Mouse (Mus musculus) forebrain, embryonic 13.5 days (tissue): ENCODE results near the gene Zfp12. TPM values are rescaled to one million over a fixed set of nuclear protein-coding genes. Genes with fewer than 3 reads are reported as not detected.

Source experiments
- ATAC-seq: fragments of 200-750 bp; cut with Nextera tagmentation; 2 replicates; pipeline ENCODE4 v1.8.0; 2017
- H3K27ac ChIP-seq: fragments of 300-500 bp; sonication (generic); 2 replicates; pipeline ENCODE4 v1.5.1; 2015; ENCODE audit warnings: inconsistent platforms, mild to moderate bottlenecking, moderate library complexity
- H3K27me3 ChIP-seq: fragments of 300-500 bp; sonication (generic); 2 replicates; pipeline ENCODE4 v1.6.1; 2015; ENCODE audit warnings: mild to moderate bottlenecking, inconsistent platforms
- H3K36me3 ChIP-seq: fragments of 300-500 bp; sonication (generic); 2 replicates; pipeline ENCODE4 v1.6.1; 2015; ENCODE audit warnings: mild to moderate bottlenecking, inconsistent platforms; ENCODE audit not compliant: poor library complexity, severe bottlenecking
- H3K4me1 ChIP-seq: fragments of 300-500 bp; sonication (generic); 2 replicates; pipeline ENCODE4 v1.6.1; 2015; ENCODE audit warnings: inconsistent platforms
- H3K4me2 ChIP-seq: fragments of 300-500 bp; sonication (generic); 2 replicates; pipeline ENCODE4 v1.6.1; 2015; ENCODE audit warnings: inconsistent platforms, mild to moderate bottlenecking, moderate library complexity
- H3K4me3 ChIP-seq: fragments of 300-500 bp; sonication (generic); 2 replicates; pipeline ENCODE4 v1.5.1; 2015; ENCODE audit warnings: mild to moderate bottlenecking, inconsistent platforms
- H3K9ac ChIP-seq: fragments of 300-500 bp; sonication (generic); 2 replicates; pipeline ENCODE4 v1.6.1; 2015; ENCODE audit warnings: mild to moderate bottlenecking, inconsistent platforms
- H3K9me3 ChIP-seq: fragments of 300-500 bp; sonication (generic); replicated peaks from 2 replicates; pipeline ENCODE4 v1.6.1; 2016; ENCODE audit warnings: inconsistent platforms
- WGBS: fragments of 180-500 bp; shearing (Covaris S2); methylation state at CpG from one replicate; pipeline ENCODE4 v1.1.7; 2015; 5-methylcytosine and 5-hydroxymethylcytosine counted together
- polyA plus RNA-seq: library from polyadenylated mRNA; unstranded; fragments of >200 nt; fragmentation: Nextera tagmentation; extraction: Ambion mirVana; gene quantifications from 2 replicates; pipeline ENCODE4 v1.2.1, GENCODE M21; 2015

Gene Zfp12
- polyA plus RNA-seq, 1 experiment from 2014 or later, result 23.5 TPM

GRCm38 (mm10) chr5:143252039-143252438 is 17.1 kb downstream of the Zfp12 start:
- Histone ChIP-seq H3K36me3 (peaks cover 94% of the 10 kb centered on the region), H3K9me3 (no peaks in the 10 kb centered on the region), H3K27ac (no peak overlapping the region), H3K4me1 (peaks cover 25% of the 10 kb centered on the region), H3K27me3 (peaks cover 59% of the 10 kb centered on the region), H3K4me2 (no peak overlapping the region), H3K4me3 (no peak overlapping the region), H3K9ac (no peak overlapping the region)
- no peak for ATAC-seq
- WGBS, result 55% methylated on average over 6 of the region's 6 CpGs

- peaks cover 94% of the 10 kb centered on the region for H3K36me3 ChIP-seq
- peaks cover 25% of the 10 kb centered on the region for H3K4me1 ChIP-seq
- H3K27ac ChIP-seq, result no peak overlapping the region
- H3K9ac ChIP-seq, result no peak overlapping the region
- H3K4me3 ChIP-seq, result peak overlapping the region; percentile 40; the same call in 1 of the 2 replicates
- peak overlapping the region; percentile 67 for H3K4me2 ChIP-seq
- no peak for ATAC-seq
- H3K9me3 ChIP-seq, result no peaks in the 10 kb centered on the region
- H3K27me3 ChIP-seq, result peaks cover 66% of the 10 kb centered on the region
- WGBS, result 35% methylated on average over 18 of the region's 18 CpGs
Observed at GRCm38 (mm10) chr5:143252791-143253185, 17.8 kb downstream of the Zfp12 start.

- peaks cover 71% of the 10 kb centered on the region for H3K27me3 ChIP-seq
- H3K36me3 ChIP-seq, result peaks cover 94% of the 10 kb centered on the region
- peak overlapping the region; percentile 67 for H3K4me2 ChIP-seq
- peak overlapping the region; percentile 40 for H3K4me3 ChIP-seq
- H3K9ac ChIP-seq, result peak overlapping the region; percentile 53
- no peak overlapping the region for H3K27ac ChIP-seq
- WGBS, result 3% methylated on average over 94 of the region's 103 CpGs
- H3K4me1 ChIP-seq, result peaks cover 25% of the 10 kb centered on the region
- peak; percentile 30; the same call in 1 of the 2 replicates for ATAC-seq
- H3K9me3 ChIP-seq, result no peaks in the 10 kb centered on the region
Observed at GRCm38 (mm10) chr5:143253186-143253880, 18.4 kb downstream of the Zfp12 start.

DNA sequence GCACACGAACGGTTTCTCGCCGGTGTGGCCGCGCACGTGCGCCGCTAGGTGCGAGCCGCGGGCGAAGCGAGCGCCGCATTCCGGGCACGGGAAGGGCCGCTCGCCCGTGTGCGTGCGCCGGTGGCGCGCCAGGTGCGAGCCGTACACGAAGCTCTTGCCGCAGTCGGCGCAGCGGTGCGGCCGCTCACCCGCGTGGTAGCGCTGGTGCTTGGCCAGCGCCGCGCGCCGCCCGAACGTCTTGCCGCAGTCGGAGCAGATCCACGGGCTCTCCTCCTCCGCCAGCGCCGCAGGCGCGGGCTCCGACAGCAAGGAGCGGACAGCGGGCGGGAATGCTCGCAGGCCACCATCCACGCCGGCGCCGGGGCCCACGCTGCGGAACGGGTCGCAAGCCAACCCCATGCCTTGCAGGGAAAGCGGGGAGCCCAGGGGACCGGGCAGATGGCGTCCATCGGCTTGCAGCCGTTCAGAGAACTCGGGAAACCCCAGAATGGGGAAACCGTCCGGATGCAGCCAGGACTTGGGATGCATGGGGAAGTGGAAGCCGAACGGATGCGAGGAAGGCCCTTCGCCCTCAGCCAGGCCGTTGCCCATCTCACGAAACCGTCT is 19.0 kb downstream of the Zfp12 start:
- Histone ChIP-seq H3K9ac (peak overlapping the region; percentile 53), H3K4me2 (peak overlapping the region; percentile 67), H3K9me3 (no peaks in the 10 kb centered on the region), H3K4me1 (peaks cover 25% of the 10 kb centered on the region), H3K27ac (no peak overlapping the region), H3K27me3 (peaks cover 76% of the 10 kb centered on the region), H3K4me3 (peak overlapping the region; percentile 40), H3K36me3 (peaks cover 94% of the 10 kb centered on the region)
- peak; percentile 36 for ATAC-seq
- 4% methylated on average over 78 of the region's 81 CpGs for WGBS

GRCm38 (mm10) chr5:143254487-143255130 is 19.6 kb downstream of the Zfp12 start:
- peaks cover 76% of the 10 kb centered on the region for H3K27me3 ChIP-seq
- peak overlapping the region; percentile 53; the same call in 1 of the 2 replicates for H3K9ac ChIP-seq
- WGBS, result 11% methylated on average over 66 of the region's 66 CpGs
- H3K36me3 ChIP-seq, result peaks cover 93% of the 10 kb centered on the region
- H3K4me1 ChIP-seq, result peaks cover 25% of the 10 kb centered on the region
- no peak overlapping the region for H3K27ac ChIP-seq
- H3K9me3 ChIP-seq, result no peaks in the 10 kb centered on the region
- peak overlapping the region; percentile 67; the same call in 1 of the 2 replicates for H3K4me2 ChIP-seq
- peak overlapping the region; percentile 40 for H3K4me3 ChIP-seq
- no peak for ATAC-seq

DNA sequence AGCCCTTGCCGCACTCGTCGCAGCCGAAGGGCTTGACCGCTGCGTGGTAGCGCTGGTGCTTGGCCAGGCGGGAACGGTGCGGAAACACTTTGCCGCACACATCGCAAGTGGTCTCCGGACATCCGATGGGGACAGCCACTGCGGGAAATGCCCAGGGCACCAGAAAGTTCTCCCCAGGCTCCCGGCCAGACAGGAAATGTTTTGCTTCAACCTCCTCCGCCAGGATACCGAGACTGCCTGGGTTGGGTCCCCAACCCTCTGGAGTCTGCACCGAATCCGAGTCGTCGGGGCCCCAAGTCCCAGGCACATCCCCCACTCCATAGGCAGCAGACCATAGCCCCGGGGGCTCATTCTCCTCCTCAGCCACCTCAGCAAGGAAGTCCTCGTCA is 20.2 kb downstream of the Zfp12 start:
- no peak overlapping the region for H3K9ac ChIP-seq
- ATAC-seq, result no peak
- peaks cover 76% of the 10 kb centered on the region for H3K27me3 ChIP-seq
- no peaks in the 10 kb centered on the region for H3K9me3 ChIP-seq
- H3K4me1 ChIP-seq, result peaks cover 25% of the 10 kb centered on the region
- H3K36me3 ChIP-seq, result peaks cover 93% of the 10 kb centered on the region
- WGBS, result 23% methylated on average over 24 of the region's 24 CpGs
- no peak overlapping the region for H3K4me2 ChIP-seq
- no peak overlapping the region for H3K27ac ChIP-seq
- H3K4me3 ChIP-seq, result 0 out of 2 replicates have a peak overlapping the region, but pooled peaks have one; percentile 4

- Histone ChIP-seq H3K27me3 (peaks cover 76% of the 10 kb centered on the region), H3K27ac (no peak overlapping the region), H3K4me3 (no peak overlapping the region), H3K9me3 (no peaks in the 10 kb centered on the region), H3K4me2 (no peak overlapping the region), H3K36me3 (peaks cover 96% of the 10 kb centered on the region), H3K9ac (no peak overlapping the region), H3K4me1 (peaks cover 25% of the 10 kb centered on the region)
- 80% methylated on average over 5 of the region's 5 CpGs for WGBS
- no peak for ATAC-seq
Observed at GRCm38 (mm10) chr5:143255802-143256201, 20.8 kb downstream of the Zfp12 start.

DNA sequence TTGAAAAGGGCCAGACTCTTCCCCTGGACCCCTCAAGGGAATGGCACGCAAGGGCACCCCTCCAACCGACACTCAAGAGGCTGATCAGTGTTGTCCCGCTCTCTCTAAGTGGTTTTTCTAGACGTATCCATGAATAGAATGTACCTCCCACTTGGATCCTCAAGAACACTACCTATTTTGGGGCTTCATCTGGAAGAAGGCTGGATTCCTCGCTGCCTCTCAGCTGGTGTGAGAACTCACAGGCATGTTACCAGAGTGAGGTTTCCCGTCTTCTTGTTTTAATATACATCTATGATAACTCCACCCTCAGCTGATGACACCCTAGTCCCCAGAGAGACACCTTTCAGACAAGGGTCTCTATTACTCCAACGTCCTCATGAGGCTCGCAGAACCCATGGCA is 26.7 kb downstream of the Zfp12 start:
- ATAC-seq, result no peak
- WGBS, result 96% methylated on average over 8 of the region's 8 CpGs
- peaks cover 82% of the 10 kb centered on the region for H3K36me3 ChIP-seq
- peaks cover 21% of the 10 kb centered on the region for H3K27me3 ChIP-seq
- no peak overlapping the region for H3K4me3 ChIP-seq
- no peak overlapping the region for H3K9ac ChIP-seq
- H3K27ac ChIP-seq, result no peak overlapping the region
- 0 out of 2 replicates have a peak, but pooled peaks cover 4% of the 10 kb centered on the region for H3K4me1 ChIP-seq
- H3K9me3 ChIP-seq, result no peaks in the 10 kb centered on the region
- H3K4me2 ChIP-seq, result no peak overlapping the region

DNA sequence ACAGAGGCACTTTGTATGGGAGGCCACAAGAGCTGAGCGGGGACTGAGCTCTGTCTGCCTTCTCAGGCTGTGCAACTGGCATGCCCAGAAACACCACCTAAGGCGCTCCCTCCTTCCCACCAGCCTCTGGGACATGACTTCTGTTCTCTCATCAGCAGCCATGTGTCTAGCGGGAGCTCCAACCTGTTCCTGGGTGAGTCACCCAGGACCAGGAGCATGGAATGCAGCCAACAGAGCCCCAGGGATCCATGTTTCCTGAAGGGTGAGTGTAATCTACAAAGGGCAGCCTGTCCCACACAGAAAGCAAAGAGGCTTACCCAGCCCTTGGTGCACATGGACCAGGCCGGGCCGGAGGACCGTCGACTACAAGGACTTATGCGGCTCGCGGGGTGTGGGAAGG is 29.7 kb downstream of the Zfp12 start:
- Histone ChIP-seq H3K36me3 (peaks cover 52% of the 10 kb centered on the region), H3K27ac (no peak overlapping the region), H3K4me2 (no peak overlapping the region), H3K4me1 (peaks cover 14% of the 10 kb centered on the region), H3K4me3 (no peak overlapping the region), H3K27me3 (no peaks in the 10 kb centered on the region), H3K9ac (no peak overlapping the region), H3K9me3 (no peaks in the 10 kb centered on the region)
- 94% methylated on average over 10 of the region's 10 CpGs for WGBS
- ATAC-seq, result no peak

GRCm38 (mm10) chr5:143265409-143265808 is 30.4 kb downstream of the Zfp12 start:
- Histone ChIP-seq H3K4me2 (no peak overlapping the region), H3K27ac (no peak overlapping the region), H3K9ac (0 out of 2 replicates have a peak overlapping the region, but pooled peaks have one; percentile 21), H3K4me3 (no peak overlapping the region), H3K27me3 (no peaks in the 10 kb centered on the region), H3K9me3 (no peaks in the 10 kb centered on the region), H3K4me1 (peaks cover 17% of the 10 kb centered on the region), H3K36me3 (peaks cover 45% of the 10 kb centered on the region)
- 58% methylated on average over 1 of the region's 1 CpGs for WGBS
- no peak for ATAC-seq

DNA sequence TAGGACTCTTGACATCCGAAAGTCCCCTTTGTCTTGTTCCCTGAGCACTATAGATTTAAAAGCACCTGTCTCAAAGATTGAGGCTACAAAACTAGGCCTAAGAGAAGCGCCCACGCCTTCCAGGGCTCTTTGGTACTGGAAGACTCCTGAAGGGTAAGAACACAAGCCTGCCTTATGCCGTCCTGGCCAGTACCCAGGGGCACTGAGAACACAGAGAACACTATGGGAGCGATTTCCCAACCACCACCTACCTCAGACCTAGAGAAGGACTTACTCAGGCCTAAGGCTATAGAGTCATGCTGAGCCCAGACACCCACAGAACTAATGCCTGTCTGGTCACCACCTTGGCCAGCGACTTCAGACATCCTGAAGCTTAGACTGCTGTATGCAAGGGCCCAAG is 31.8 kb downstream of the Zfp12 start:
- H3K27ac ChIP-seq, result no peak overlapping the region
- ATAC-seq, result no peak
- no peak overlapping the region for H3K4me2 ChIP-seq
- H3K36me3 ChIP-seq, result peaks cover 31% of the 10 kb centered on the region
- H3K4me1 ChIP-seq, result peaks cover 26% of the 10 kb centered on the region
- 85% methylated on average over 6 of the region's 6 CpGs for WGBS
- H3K9me3 ChIP-seq, result no peaks in the 10 kb centered on the region
- no peak overlapping the region for H3K4me3 ChIP-seq
- H3K9ac ChIP-seq, result no peak overlapping the region
- H3K27me3 ChIP-seq, result no peaks in the 10 kb centered on the region

DNA sequence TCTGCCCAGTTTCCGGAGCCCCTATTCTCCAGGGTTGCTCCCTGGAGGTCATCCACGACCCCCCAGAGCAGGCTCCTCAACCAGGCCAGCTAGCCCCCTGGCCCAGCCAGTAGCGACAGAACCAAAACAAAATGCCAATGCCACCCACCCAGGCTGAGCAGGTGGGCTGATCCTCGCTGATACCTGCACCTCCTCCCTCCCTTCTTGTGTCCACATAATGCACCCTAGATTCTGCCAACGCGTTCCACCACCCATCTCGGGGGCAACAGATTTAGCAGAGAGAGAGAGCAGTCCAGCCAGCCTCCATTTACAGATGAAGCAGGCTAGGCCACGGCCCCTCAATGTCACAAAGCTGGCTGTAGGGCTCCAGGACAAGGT is 34.0 kb downstream of the Zfp12 start:
- Histone ChIP-seq H3K27me3 (no peaks in the 10 kb centered on the region), H3K9me3 (no peaks in the 10 kb centered on the region), H3K36me3 (peaks cover 9% of the 10 kb centered on the region), H3K27ac (peak overlapping the region; percentile 74), H3K4me1 (peaks cover 26% of the 10 kb centered on the region), H3K4me3 (peak overlapping the region; percentile 85), H3K9ac (peak overlapping the region; percentile 96), H3K4me2 (peak overlapping the region; percentile 94)
- ATAC-seq, result no peak
- WGBS, result 22% methylated on average over 8 of the region's 8 CpGs
